Comparison of ENCODE assay signal across 9 mouse cellular contexts in genomic region chr6:29712011-29712584, GRCm38 (mm10). TPM values are rescaled to one million over a fixed set of nuclear protein-coding genes. Genes with fewer than 3 reads are reported as not detected.
DNase-seq lines count a peak whose midpoint lies in the region; ATAC-seq and TF ChIP-seq lines count a peak whose summit lies in the region.
"Had no signal": no experiment of that assay in that cellular context is flagged by ENCODE, and none has a peak within 500 bp of the region (broad histone marks: within the 10 kb centered on the region; RNA-seq: fewer than 3 reads in every experiment).

No protein-coding gene starts in this region.

- 38% methylated on average over 3 of the region's 3 CpGs for whole genome bisulfite sequencing in intestine, embryonic 15.5 days
- WGBS in midbrain, embryonic 16.5 days = 39% methylated on average over 3 of the region's 3 CpGs

- no peak for TF ChIP-seq POLR2A in MEL (IDR thresholded peaks at IDR 0.05; ENCODE audit: control insufficient read depth in 1 of 2, insufficient read depth in 1 of 2, low read depth in 1 of 2, low read length in 2 of 2, poor library complexity in 1 of 2)

- no peak overlapping the region for H3K9ac ChIP-seq in MEL (ENCODE audit: control insufficient read depth, low read depth, low read length, poor library complexity, severe bottlenecking)
- no peak overlapping the region for H3K9ac ChIP-seq in intestine, embryonic 15.5 days
- H3K9ac ChIP-seq in midbrain, embryonic 16.5 days (ENCODE audit: low read depth, low read length) = no peak overlapping the region

- peak; percentile 32; the same call in 1 of the 2 replicates for ATAC-seq in intestine, embryonic 15.5 days
- 0 out of 2 replicates have a peak, but pooled peaks have one; percentile 47 for ATAC-seq in midbrain, embryonic 16.5 days

- peak; percentile 48 for DNase-seq in left cerebral cortex, adult 11 months (ENCODE audit: low spot score)
- no peak for DNase-seq in left cerebral cortex, adult 18-20 months (ENCODE audit: low spot score in 2 of 2)
- DNase-seq in MEL (ENCODE audit: low read depth, low spot score) = peak; percentile 71
- DNase-seq in cerebellum, adult 9-11 months = peak; percentile 37
- DNase-seq in right cerebral cortex, adult 18-20 months = no peak
- no peak for DNase-seq in T-cell, adult 2 months (ENCODE audit: low spot score)

- 0 out of 4 replicates have a peak, but pooled peaks cover 0 to 2% of the 10 kb centered on the region in 2 experiments for H3K36me3 ChIP-seq in MEL (ENCODE audit: control insufficient read depth in 1 of 2, insufficient read depth in 2 of 2, low read length in 2 of 2)
- H3K36me3 ChIP-seq in intestine, embryonic 15.5 days = no peaks in the 10 kb centered on the region
- H3K36me3 ChIP-seq in midbrain, embryonic 16.5 days (ENCODE audit: control insufficient read depth, insufficient read depth, low read length) = no peaks in the 10 kb centered on the region

- H3K27me3 ChIP-seq in MEL (ENCODE audit: control insufficient read depth in 1 of 2, insufficient read depth in 2 of 2, low read length in 2 of 2) = no peaks in the 10 kb centered on the region
- no peaks in the 10 kb centered on the region for H3K27me3 ChIP-seq in intestine, embryonic 15.5 days (replicated peaks)
- H3K27me3 ChIP-seq in midbrain, embryonic 16.5 days (ENCODE audit: control insufficient read depth, insufficient read depth, low read depth, low read length) = no peaks in the 10 kb centered on the region

- no peak overlapping the region for H3K27ac ChIP-seq in MEL (ENCODE audit: control insufficient read depth, low read depth, low read length)
- no peak overlapping the region for H3K27ac ChIP-seq in intestine, embryonic 15.5 days
- H3K27ac ChIP-seq in midbrain, embryonic 16.5 days (ENCODE audit: low read length) = no peak overlapping the region

- H3K4me1 ChIP-seq in MEL (ENCODE audit: control insufficient read depth in 1 of 2, insufficient read depth in 2 of 2, low read length in 2 of 2) = no peaks in the 10 kb centered on the region
- H3K4me1 ChIP-seq in intestine, embryonic 15.5 days (replicated peaks) = peaks cover under 1% of the 10 kb centered on the region; the same call in 1 of the 2 replicates
- no peaks in the 10 kb centered on the region; the same call in 1 of the 2 replicates for H3K4me1 ChIP-seq in midbrain, embryonic 16.5 days (ENCODE audit: control insufficient read depth, insufficient read depth, low read length)

- peak; percentile 29 to 86 (median 75); a peak in 4 of 6 replicates for TF ChIP-seq CTCF in MEL (IDR thresholded peaks at IDR 0.05 in 2 of 3, conservative IDR thresholded peaks at IDR 0.05 in 1 of 3; ENCODE audit: control insufficient read depth in 1 of 3, insufficient read depth in 1 of 3, low read depth in 2 of 3, low read length in 3 of 3, poor library complexity in 1 of 3, severe bottlenecking in 1 of 3)

- H3K4me2 ChIP-seq in intestine, embryonic 15.5 days (replicated peaks) = no peak overlapping the region
- no peak overlapping the region for H3K4me2 ChIP-seq in midbrain, embryonic 16.5 days (ENCODE audit: low read length)

- H3K79me2 ChIP-seq in MEL (ENCODE audit: control insufficient read depth, insufficient read depth, low read length, poor library complexity) = no peaks in the 10 kb centered on the region

- TF ChIP-seq EP300 in MEL (IDR thresholded peaks at IDR 0.05; ENCODE audit: low read depth in 1 of 2, low read length in 2 of 2) = no peak

- no peaks in the 10 kb centered on the region for H3K9me3 ChIP-seq in MEL (replicated peaks; ENCODE audit: insufficient read depth, low read length)
- H3K9me3 ChIP-seq in intestine, embryonic 15.5 days = no peaks in the 10 kb centered on the region
- no peaks in the 10 kb centered on the region for H3K9me3 ChIP-seq in midbrain, embryonic 16.5 days (replicated peaks; ENCODE audit: control insufficient read depth, low read length, poor library complexity, severe bottlenecking)

- peak; percentile 71 for TF ChIP-seq RAD21 in MEL (IDR thresholded peaks at IDR 0.05; ENCODE audit: low read depth, low read length)

- no peak overlapping the region for H3K4me3 ChIP-seq in MEL (ENCODE audit: control insufficient read depth in 1 of 2, insufficient read depth in 1 of 2, low read depth in 2 of 2, low read length in 2 of 2)
- no peak overlapping the region for H3K4me3 ChIP-seq in intestine, embryonic 15.5 days (replicated peaks)
- H3K4me3 ChIP-seq in midbrain, embryonic 16.5 days (ENCODE audit: low read depth, low read length) = no peak overlapping the region
- H3K4me3 ChIP-seq: erythroblast, embryonic 14.5 days had no signal

TF ChIP-seq in MEL, 35 proteins besides CTCF, POLR2A, EP300 and RAD21:
- TF ChIP-seq ZC3H11A (IDR thresholded peaks at IDR 0.05; ENCODE audit: low read depth, low read length) = peak; percentile 31; the same call in 1 of the 2 replicates
- peak; percentile 71 for TF ChIP-seq SMC3 (IDR thresholded peaks at IDR 0.05; ENCODE audit: low read depth, low read length)
- TF ChIP-seq E2F4 (IDR thresholded peaks at IDR 0.05; ENCODE audit: borderline replicate concordance, low read depth, low read length) = no peak
- TF ChIP-seq MYC (IDR thresholded peaks at IDR 0.05; ENCODE audit: low read depth, low read length) = no peak

RNA-seq across cellular contexts. Expression of gene Tspan33, which starts 18.1 kb away (rescaled TPM):
- 10 to 100 TPM; 23.1 to 25.9 TPM for total RNA-seq in left cerebral cortex, adult 18-20 months (2021)
- 20.6 and 41.7 TPM in 2 replicates for total RNA-seq in MEL (2012; rRNA removed)
- 10 to 100 TPM in 1 of 2 experiments, not detected in 1; 64.5 TPM for polyA plus RNA-seq in MEL (2012; ENCODE audit: insufficient read depth in 1 of 2, insufficient read length in 2 of 2, low read depth in 1 of 2, low replicate concordance in 2 of 2, missing spikeins in 1 of 2)
- polyA plus RNA-seq in intestine, embryonic 15.5 days (2015; fragmentation: Nextera tagmentation; extraction: Ambion mirVana) = 5.2 and 6.8 TPM in 2 replicates
- polyA plus RNA-seq in midbrain, embryonic 16.5 days (2015; fragmentation: Nextera tagmentation; extraction: Ambion mirVana) = 10.1 and 10.3 TPM in 2 replicates

RNA-seq across cellular contexts. Expression of gene Smo, which starts 23.2 kb away (rescaled TPM):
- 1 to 10 TPM; 8.3 to 9.1 TPM for total RNA-seq in left cerebral cortex, adult 18-20 months (2021)
- total RNA-seq in MEL (2012; rRNA removed) = 52.0 and 62.6 TPM in 2 replicates
- 10 to 100 TPM in 1 of 2 experiments, not detected in 1; 83.7 TPM for polyA plus RNA-seq in MEL (2012; ENCODE audit: insufficient read depth in 1 of 2, insufficient read length in 2 of 2, low read depth in 1 of 2, low replicate concordance in 2 of 2, missing spikeins in 1 of 2)
- 29.4 and 30.1 TPM in 2 replicates for polyA plus RNA-seq in intestine, embryonic 15.5 days (2015; fragmentation: Nextera tagmentation; extraction: Ambion mirVana)
- 8.8 TPM in 2 replicates for polyA plus RNA-seq in midbrain, embryonic 16.5 days (2015; fragmentation: Nextera tagmentation; extraction: Ambion mirVana)

RNA-seq across cellular contexts. Expression of gene Ahcyl2, which starts 55.7 kb away (rescaled TPM):
- total RNA-seq in left cerebral cortex, adult 18-20 months (2021) = 100 to 1,000 TPM; 136 to 139 TPM
- total RNA-seq in MEL (2012; rRNA removed) = 14.5 and 17.0 TPM in 2 replicates
- polyA plus RNA-seq in MEL (2012; ENCODE audit: insufficient read depth in 1 of 2, insufficient read length in 2 of 2, low read depth in 1 of 2, low replicate concordance in 2 of 2, missing spikeins in 1 of 2) = 10 to 100 TPM in 1 of 2 experiments, not detected in 1; 16.9 TPM
- polyA plus RNA-seq in intestine, embryonic 15.5 days (2015; fragmentation: Nextera tagmentation; extraction: Ambion mirVana) = 62.1 and 70.2 TPM in 2 replicates
- polyA plus RNA-seq in midbrain, embryonic 16.5 days (2015; fragmentation: Nextera tagmentation; extraction: Ambion mirVana) = 16.8 and 17.6 TPM in 2 replicates

Comparison
In these comparisons a context has a peak if more than half of its experiments do, and no peak if none do; other contexts are left out.
1. DNase-seq: peak in left cerebral cortex, adult 11 months (single experiment), MEL (single experiment) and cerebellum, adult 9-11 months (single experiment); none in left cerebral cortex, adult 18-20 months (0 of 2), right cerebral cortex, adult 18-20 months (single experiment) and T-cell, adult 2 months (single experiment).